Mouse (Mus musculus): ENCODE measurements at regions not wholly inside any gene's neighbourhood (a gene's known extent, or its start where the extent isn't known, plus 50 kb on each side); places are given as distances from the start of the nearest gene placed in this dataset.

GRCm38 (mm10) chr11:21478191-21478590, 93.8 kb upstream of the Wdpcp start:
- Histone ChIP-seq H3K27me3 (ENCODE audit: control insufficient read depth, insufficient read depth, low read length) (no peaks in the 10 kb centered on the region), H3K79me2 (replicated peaks; ENCODE audit: control insufficient read depth, insufficient read depth, low read length) (no peaks in the 10 kb centered on the region), H3K27ac (no peak overlapping the region), H3K4me3 (no peak overlapping the region), H3K9ac (ENCODE audit: low read depth, low read length) (no peak overlapping the region), H3K36me3 (ENCODE audit: control insufficient read depth, insufficient read depth, low read length) (no peaks in the 10 kb centered on the region), H3K4me1 (ENCODE audit: control insufficient read depth, insufficient read depth, low read length) (no peaks in the 10 kb centered on the region)
- intact Hi-C loops (cut with DNase I) = no loop called here
- no peak for DNase-seq
- TF ChIP-seq CTCF (IDR thresholded peaks at IDR 0.05) (no peak), POLR2A (IDR thresholded peaks at IDR 0.05; ENCODE audit: insufficient read depth, low read depth, low read length) (no peak), EP300 (IDR thresholded peaks at IDR 0.05; ENCODE audit: insufficient read depth, low read depth, low read length) (no peak)

GRCm38 (mm10) chr11:21470711-21471110, 99.7 kb upstream of the Ugp2 start:
- H3K4me3 ChIP-seq = no peak overlapping the region
- H3K27ac ChIP-seq = no peak overlapping the region
- intact Hi-C loops (cut with DNase I) = no loop called here
- no peaks in the 10 kb centered on the region for H3K36me3 ChIP-seq (ENCODE audit: control insufficient read depth, insufficient read depth, low read length)
- TF ChIP-seq EP300 (IDR thresholded peaks at IDR 0.05; ENCODE audit: insufficient read depth, low read depth, low read length) = no peak
- no peak for TF ChIP-seq CTCF (IDR thresholded peaks at IDR 0.05)
- TF ChIP-seq POLR2A (IDR thresholded peaks at IDR 0.05; ENCODE audit: insufficient read depth, low read depth, low read length) = no peak
- no peaks in the 10 kb centered on the region for H3K79me2 ChIP-seq (replicated peaks; ENCODE audit: control insufficient read depth, insufficient read depth, low read length)
- WGBS = 84% methylated on average over 4 of the region's 4 CpGs
- DNase-seq = no peak
- H3K27me3 ChIP-seq (ENCODE audit: control insufficient read depth, insufficient read depth, low read length) = no peaks in the 10 kb centered on the region
- no peaks in the 10 kb centered on the region for H3K4me1 ChIP-seq (ENCODE audit: control insufficient read depth, insufficient read depth, low read length)
- H3K9ac ChIP-seq (ENCODE audit: low read depth, low read length) = no peak overlapping the region

GRCm38 (mm10) chr11:21468465-21468864, 97.5 kb upstream of the Ugp2 start:
- no peak overlapping the region for H3K9ac ChIP-seq (ENCODE audit: low read depth, low read length)
- no peak overlapping the region for H3K27ac ChIP-seq
- no peaks in the 10 kb centered on the region for H3K36me3 ChIP-seq (ENCODE audit: control insufficient read depth, insufficient read depth, low read length)
- TF ChIP-seq EP300 (IDR thresholded peaks at IDR 0.05; ENCODE audit: insufficient read depth, low read depth, low read length) (no peak), CTCF (IDR thresholded peaks at IDR 0.05) (peak; percentile 63)
- no peaks in the 10 kb centered on the region for H3K4me1 ChIP-seq (ENCODE audit: control insufficient read depth, insufficient read depth, low read length)
- no peak overlapping the region for H3K4me3 ChIP-seq
- H3K27me3 ChIP-seq (ENCODE audit: control insufficient read depth, insufficient read depth, low read length) = no peaks in the 10 kb centered on the region
- intact Hi-C loops (cut with DNase I) = no loop called here
- H3K79me2 ChIP-seq (replicated peaks; ENCODE audit: control insufficient read depth, insufficient read depth, low read length) = no peaks in the 10 kb centered on the region
- DNase-seq = no peak

GRCm38 (mm10) chr11:21460011-21460410, 89.0 kb upstream of the Ugp2 start:
- Histone ChIP-seq H3K79me2 (replicated peaks; ENCODE audit: control insufficient read depth, insufficient read depth, low read length) (no peaks in the 10 kb centered on the region), H3K9ac (ENCODE audit: low read depth, low read length) (no peak overlapping the region), H3K4me1 (ENCODE audit: control insufficient read depth, insufficient read depth, low read length) (no peaks in the 10 kb centered on the region), H3K27ac (no peak overlapping the region), H3K36me3 (ENCODE audit: control insufficient read depth, insufficient read depth, low read length) (no peaks in the 10 kb centered on the region), H3K4me3 (no peak overlapping the region), H3K27me3 (ENCODE audit: control insufficient read depth, insufficient read depth, low read length) (no peaks in the 10 kb centered on the region)
- TF ChIP-seq EP300 (IDR thresholded peaks at IDR 0.05; ENCODE audit: insufficient read depth, low read depth, low read length) (no peak), CTCF (IDR thresholded peaks at IDR 0.05) (no peak), POLR2A (IDR thresholded peaks at IDR 0.05; ENCODE audit: insufficient read depth, low read depth, low read length) (no peak)
- intact Hi-C loops (cut with DNase I) = no loop called here
- no peak for DNase-seq

GRCm38 (mm10) chr11:21453308-21454106, 82.5 kb upstream of the Ugp2 start:
- intact Hi-C loops (cut with DNase I) = loop anchor here (2.0 kb wide), 3 partner anchors 105 to 659 kb away; no protein-coding TSS in a partner anchor
- Histone ChIP-seq H3K27me3 (ENCODE audit: control insufficient read depth, insufficient read depth, low read length) (no peaks in the 10 kb centered on the region), H3K4me1 (ENCODE audit: control insufficient read depth, insufficient read depth, low read length) (no peaks in the 10 kb centered on the region), H3K9ac (ENCODE audit: low read depth, low read length) (no peak overlapping the region), H3K79me2 (replicated peaks; ENCODE audit: control insufficient read depth, insufficient read depth, low read length) (no peaks in the 10 kb centered on the region), H3K4me3 (no peak overlapping the region), H3K36me3 (ENCODE audit: control insufficient read depth, insufficient read depth, low read length) (no peaks in the 10 kb centered on the region), H3K27ac (no peak overlapping the region)
- TF ChIP-seq CTCF (IDR thresholded peaks at IDR 0.05) (peak; percentile 70), POLR2A (IDR thresholded peaks at IDR 0.05; ENCODE audit: insufficient read depth, low read depth, low read length) (no peak)
- no peak for DNase-seq
- 70% methylated on average over 3 of the region's 4 CpGs for WGBS

GRCm38 (mm10) chr11:21433726-21434125, 62.7 kb upstream of the Ugp2 start:
- Histone ChIP-seq H3K4me1 (ENCODE audit: control insufficient read depth, insufficient read depth, low read length) (peaks cover 1% of the 10 kb centered on the region; the same call in 1 of the 2 replicates), H3K9ac (ENCODE audit: low read depth, low read length) (no peak overlapping the region), H3K27me3 (ENCODE audit: control insufficient read depth, insufficient read depth, low read length) (no peaks in the 10 kb centered on the region), H3K4me3 (no peak overlapping the region), H3K36me3 (ENCODE audit: control insufficient read depth, insufficient read depth, low read length) (no peaks in the 10 kb centered on the region; the same call in 1 of the 2 replicates), H3K79me2 (replicated peaks; ENCODE audit: control insufficient read depth, insufficient read depth, low read length) (no peaks in the 10 kb centered on the region), H3K27ac (no peak overlapping the region; the same call in 1 of the 2 replicates)
- intact Hi-C loops (cut with DNase I) = loop anchor here (5.0 kb wide), 1 partner anchor 81 kb away; no protein-coding TSS in a partner anchor
- TF ChIP-seq EP300 (IDR thresholded peaks at IDR 0.05; ENCODE audit: insufficient read depth, low read depth, low read length) (0 out of 2 replicates have a peak, but pooled peaks have one; percentile 44), CTCF (IDR thresholded peaks at IDR 0.05) (peak; percentile 76), POLR2A (IDR thresholded peaks at IDR 0.05; ENCODE audit: insufficient read depth, low read depth, low read length) (no peak)
- DNase-seq = peak; percentile 24 to 35
- WGBS = 30% methylated on average over 2 of the region's 2 CpGs
